Mouse (Mus musculus): ENCODE measurements around the gene Snx32. TPM values are rescaled to one million over a fixed set of nuclear protein-coding genes. Genes with fewer than 3 reads are reported as not detected.
A peak's percentile ranks its signal among the peaks of the same experiment; 100 is the strongest.

The Snx32 gene
- polyA plus RNA-seq, 1 experiment from 2014 or later = 70.4 TPM

DNA sequence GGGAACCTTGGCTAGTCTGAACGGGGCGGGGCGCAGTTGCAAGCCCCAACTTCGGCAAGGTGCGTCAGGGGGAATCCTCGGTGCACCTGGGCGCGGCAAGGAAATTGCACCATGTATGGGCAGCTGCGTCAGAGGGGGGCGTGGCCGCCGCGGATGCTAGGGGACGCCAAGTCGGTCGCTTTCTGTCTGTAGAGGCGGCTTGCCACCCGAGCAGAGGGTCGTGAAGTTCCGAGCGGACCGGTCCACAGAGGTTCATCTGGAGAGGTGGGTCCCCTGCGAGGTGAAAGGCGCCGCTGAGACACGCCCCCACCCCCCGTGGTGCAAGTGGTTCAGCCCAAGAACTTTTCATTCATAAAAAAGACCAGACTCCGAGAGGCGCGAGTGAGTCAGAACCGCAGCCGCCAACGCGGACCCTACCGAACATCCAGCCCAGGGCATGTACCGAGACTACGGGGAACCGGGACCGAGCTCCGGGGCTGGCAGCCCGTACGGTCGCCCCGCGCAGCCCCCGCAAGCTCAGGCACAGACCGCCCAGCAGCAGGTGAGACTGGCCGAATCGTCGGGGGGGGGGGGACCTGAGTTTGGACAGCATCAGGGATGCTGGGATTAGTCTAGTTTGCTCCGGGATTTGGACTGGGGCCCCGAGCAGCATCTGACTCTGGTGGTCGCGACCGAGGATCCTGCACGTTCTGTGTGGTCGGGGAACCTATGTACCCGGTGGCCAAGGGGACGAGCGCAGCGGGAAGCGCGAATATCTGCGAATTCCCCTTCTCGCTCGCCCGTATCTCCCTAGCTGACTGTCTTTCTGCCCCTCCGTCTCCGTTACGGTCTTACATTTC lies 62.6 kb downstream of the Snx32 start, which contains the start of gene Fosl1:
Fosl1 (plus strand) TSS at position 33 of the 839 bp plus-strand sequence.
- Histone ChIP-seq H3K9ac (replicated peaks) (peak within 1 kb of the TSS; percentile 51), H3K4me1 (replicated peaks) (peaks cover 18% of the 10 kb centered on the region), H3K27ac (no peak within 1 kb of the TSS), H3K9me3 (no peaks in the 10 kb centered on the region), H3K4me3 (replicated peaks) (peak within 1 kb of the TSS; percentile 43), H3K36me3 (no peaks in the 10 kb centered on the region), H3K4me2 (replicated peaks) (peak within 1 kb of the TSS; percentile 84), H3K27me3 (peaks cover 76% of the 10 kb centered on the region)
- ATAC-seq = peak; percentile 72
- under 1% methylated on average over 70 of the region's 70 CpGs for WGBS

DNA sequence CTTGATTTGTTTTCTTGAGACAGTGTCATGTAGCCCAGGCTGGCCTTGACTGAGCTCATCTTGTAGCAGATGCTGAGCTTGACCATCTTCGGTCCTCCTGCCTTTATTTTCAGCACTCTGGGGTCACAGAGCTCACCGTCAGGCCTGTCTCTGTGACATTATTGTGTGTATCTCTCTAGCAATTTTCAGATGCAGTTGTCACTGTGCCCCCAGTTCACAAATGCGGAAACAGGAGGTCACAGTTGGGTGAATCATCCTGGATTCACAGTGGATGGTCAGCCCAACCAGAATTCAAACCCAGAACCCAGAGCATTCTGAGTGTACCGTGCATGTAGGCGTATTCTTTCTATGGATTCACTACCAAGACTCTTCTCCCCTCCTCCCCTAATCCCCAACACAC lies 64.6 kb downstream of the Snx32 start:
- H3K4me2 ChIP-seq (replicated peaks) = no peak overlapping the region
- no peaks in the 10 kb centered on the region for H3K9me3 ChIP-seq
- H3K4me3 ChIP-seq (replicated peaks) = no peak overlapping the region
- H3K27me3 ChIP-seq = peaks cover 66% of the 10 kb centered on the region
- no peak overlapping the region for H3K9ac ChIP-seq (replicated peaks)
- H3K4me1 ChIP-seq (replicated peaks) = peaks cover 18% of the 10 kb centered on the region
- WGBS = 88% methylated on average over 5 of the region's 5 CpGs
- no peak for ATAC-seq
- H3K36me3 ChIP-seq = no peaks in the 10 kb centered on the region
- H3K27ac ChIP-seq = no peak overlapping the region

DNA sequence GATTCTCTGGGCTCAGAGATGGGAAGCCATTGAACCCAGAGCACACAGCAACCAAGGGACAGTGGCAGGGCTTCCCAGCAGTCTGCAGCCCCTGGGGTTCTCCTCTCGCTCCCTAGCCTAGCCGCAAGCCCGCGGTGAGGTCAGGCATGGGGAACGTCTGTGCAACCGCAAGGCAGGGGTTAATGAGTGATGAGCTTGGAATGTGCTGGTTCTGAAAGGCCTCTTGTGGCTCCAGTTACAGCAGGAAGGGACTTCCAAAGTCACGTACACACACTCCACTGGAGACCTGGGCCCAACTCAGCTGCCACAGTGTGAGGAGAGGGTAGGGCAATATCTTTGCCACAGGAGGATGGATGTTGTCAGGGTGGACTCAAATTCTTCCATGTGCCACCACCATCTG lies 65.4 kb downstream of the Snx32 start:
- no peak for ATAC-seq
- Histone ChIP-seq H3K4me1 (replicated peaks) (peaks cover 18% of the 10 kb centered on the region), H3K36me3 (no peaks in the 10 kb centered on the region), H3K4me2 (replicated peaks) (no peak overlapping the region), H3K27ac (no peak overlapping the region), H3K9ac (replicated peaks) (no peak overlapping the region), H3K4me3 (replicated peaks) (no peak overlapping the region), H3K9me3 (peaks cover 3% of the 10 kb centered on the region; the same call in 1 of the 2 replicates), H3K27me3 (peaks cover 58% of the 10 kb centered on the region)
- WGBS = 34% methylated on average over 7 of the region's 7 CpGs

- H3K4me3 ChIP-seq (replicated peaks) = no peak overlapping the region
- no peak for ATAC-seq
- no peak overlapping the region for H3K4me2 ChIP-seq (replicated peaks)
- H3K4me1 ChIP-seq (replicated peaks) = peaks cover 18% of the 10 kb centered on the region
- H3K9ac ChIP-seq (replicated peaks) = no peak overlapping the region
- peaks cover 53% of the 10 kb centered on the region for H3K27me3 ChIP-seq
- WGBS = 69% methylated on average over 9 of the region's 9 CpGs
- no peaks in the 10 kb centered on the region for H3K36me3 ChIP-seq
- no peak overlapping the region for H3K27ac ChIP-seq
- peaks cover 3% of the 10 kb centered on the region; the same call in 1 of the 2 replicates for H3K9me3 ChIP-seq
Observed at GRCm38 (mm10) chr19:5444371-5444908, 65.9 kb downstream of the Snx32 start.

Other genes starting within 250 kb of the Snx32 start
- gene Pacs1, start 237.4 kb downstream of the Snx32 start, polyA plus RNA-seq (2015; fragmentation: Nextera tagmentation; extraction: Ambion mirVana) = 31.5 and 32.0 TPM in 2 replicates
- 399 and 419 TPM in 2 replicates for gene Sf3b2, start 215.1 kb downstream of the Snx32 start, polyA plus RNA-seq (2015; fragmentation: Nextera tagmentation; extraction: Ambion mirVana)
- gene Gal3st3, start 212.2 kb downstream of the Snx32 start, polyA plus RNA-seq (2015; fragmentation: Nextera tagmentation; extraction: Ambion mirVana) = 29.3 and 33.6 TPM in 2 replicates
- gene Catsper1, start 174.8 kb downstream of the Snx32 start, polyA plus RNA-seq (2015; fragmentation: Nextera tagmentation; extraction: Ambion mirVana) = not detected in 2 replicates
- 4.5 and 5.8 TPM in 2 replicates for gene Cst6, start 161.0 kb downstream of the Snx32 start, polyA plus RNA-seq (2015; fragmentation: Nextera tagmentation; extraction: Ambion mirVana)
- gene Eif1ad, start 143.8 kb downstream of the Snx32 start, polyA plus RNA-seq (2015; fragmentation: Nextera tagmentation; extraction: Ambion mirVana) = 63.7 and 64.0 TPM in 2 replicates
- 366 and 375 TPM in 2 replicates for gene Banf1, start 143.4 kb downstream of the Snx32 start, polyA plus RNA-seq (2015; fragmentation: Nextera tagmentation; extraction: Ambion mirVana)
- 74.3 and 78.8 TPM in 2 replicates for gene Sart1, start 121.8 kb downstream of the Snx32 start, polyA plus RNA-seq (2015; fragmentation: Nextera tagmentation; extraction: Ambion mirVana)
- gene Tsga10ip, start 108.0 kb downstream of the Snx32 start, polyA plus RNA-seq (2015; fragmentation: Nextera tagmentation; extraction: Ambion mirVana) = 0.32 and 0.55 TPM in 2 replicates
- gene Drap1, start 85.6 kb downstream of the Snx32 start, polyA plus RNA-seq (2015; fragmentation: Nextera tagmentation; extraction: Ambion mirVana) = 303 and 313 TPM in 2 replicates
- 51.6 and 60.3 TPM in 2 replicates for gene AI837181, start 85.4 kb downstream of the Snx32 start, polyA plus RNA-seq (2015; fragmentation: Nextera tagmentation; extraction: Ambion mirVana)
- gene Fosl1, start 63.0 kb downstream of the Snx32 start, polyA plus RNA-seq (2015; fragmentation: Nextera tagmentation; extraction: Ambion mirVana) = not detected in 2 replicates
- gene Ccdc85b, start 52.6 kb downstream of the Snx32 start, polyA plus RNA-seq (2015; fragmentation: Nextera tagmentation; extraction: Ambion mirVana) = 6.9 and 9.7 TPM in 2 replicates
- 183 and 192 TPM in 2 replicates for gene Fibp, start 49.9 kb downstream of the Snx32 start, polyA plus RNA-seq (2015; fragmentation: Nextera tagmentation; extraction: Ambion mirVana)
- gene Ctsw, start 42.0 kb downstream of the Snx32 start, polyA plus RNA-seq (2015; fragmentation: Nextera tagmentation; extraction: Ambion mirVana) = 5.2 and 5.7 TPM in 2 replicates
- gene Efemp2, start 36.6 kb downstream of the Snx32 start, polyA plus RNA-seq (2015; fragmentation: Nextera tagmentation; extraction: Ambion mirVana) = 31.8 and 33.4 TPM in 2 replicates
- 52.1 and 53.2 TPM in 2 replicates for gene Mus81, start 22.1 kb downstream of the Snx32 start, polyA plus RNA-seq (2015; fragmentation: Nextera tagmentation; extraction: Ambion mirVana)
- gene Cfl1, start 20.1 kb downstream of the Snx32 start, polyA plus RNA-seq (2015; fragmentation: Nextera tagmentation; extraction: Ambion mirVana) = 3,599 and 3,660 TPM in 2 replicates
- gene 1700020D05Rik, start 6.8 kb downstream of the Snx32 start, polyA plus RNA-seq (2015; fragmentation: Nextera tagmentation; extraction: Ambion mirVana) = 0.26 and 0.27 TPM in 2 replicates
- gene Ovol1, start 50.1 kb upstream of the Snx32 start, polyA plus RNA-seq (2015; fragmentation: Nextera tagmentation; extraction: Ambion mirVana) = 0.14 TPM in 1 of 2 replicates, not detected in the other
- gene Ap5b1, start 57.5 kb upstream of the Snx32 start, polyA plus RNA-seq (2015; fragmentation: Nextera tagmentation; extraction: Ambion mirVana) = 2.0 and 2.3 TPM in 2 replicates
- 91.3 and 98.9 TPM in 2 replicates for gene Rnaseh2c, start 91.3 kb upstream of the Snx32 start, polyA plus RNA-seq (2015; fragmentation: Nextera tagmentation; extraction: Ambion mirVana)
- gene Kat5, start 99.7 kb upstream of the Snx32 start, polyA plus RNA-seq (2015; fragmentation: Nextera tagmentation; extraction: Ambion mirVana) = 82.3 and 89.3 TPM in 2 replicates
- 30.9 and 35.4 TPM in 2 replicates for gene Rela, start 126.9 kb upstream of the Snx32 start, polyA plus RNA-seq (2015; fragmentation: Nextera tagmentation; extraction: Ambion mirVana)
- 10.8 and 14.1 TPM in 2 replicates for gene Sipa1, start 153.2 kb upstream of the Snx32 start, polyA plus RNA-seq (2015; fragmentation: Nextera tagmentation; extraction: Ambion mirVana)
- gene Map3k11, start 178.2 kb upstream of the Snx32 start, polyA plus RNA-seq (2015; fragmentation: Nextera tagmentation; extraction: Ambion mirVana) = 11.4 and 15.1 TPM in 2 replicates
- 25.6 and 29.1 TPM in 2 replicates for gene Pcnx3, start 178.4 kb upstream of the Snx32 start, polyA plus RNA-seq (2015; fragmentation: Nextera tagmentation; extraction: Ambion mirVana)
- 0.15 TPM in 1 of 2 replicates, not detected in the other for gene Kcnk7, start 193.8 kb upstream of the Snx32 start, polyA plus RNA-seq (2015; fragmentation: Nextera tagmentation; extraction: Ambion mirVana)
- 8.9 and 10.5 TPM in 2 replicates for gene Ehbp1l1, start 215.8 kb upstream of the Snx32 start, polyA plus RNA-seq (2015; fragmentation: Nextera tagmentation; extraction: Ambion mirVana)
- 179 and 197 TPM in 2 replicates for gene Fam89b, start 219.1 kb upstream of the Snx32 start, polyA plus RNA-seq (2015; fragmentation: Nextera tagmentation; extraction: Ambion mirVana)
- 7.1 and 9.5 TPM in 2 replicates for gene Ltbp3, start 230.4 kb upstream of the Snx32 start, polyA plus RNA-seq (2015; fragmentation: Nextera tagmentation; extraction: Ambion mirVana)

Data from midbrain, embryonic 13.5 days (tissue).